Mouse (Mus musculus): Measurements from ENCODE around the gene D17Wsu92e. TPM values are rescaled to one million over a fixed set of nuclear protein-coding genes. Genes with fewer than 3 reads are reported as not detected.

Gene D17Wsu92e
- polyA plus RNA-seq, 1 experiment from 2014 or later = 15.4 TPM

- Histone ChIP-seq H3K4me3 (ENCODE audit: low read length) (peak overlapping the region; percentile 45), H3K4me1 (ENCODE audit: control insufficient read depth, insufficient read depth, low read length) (peaks cover 28% of the 10 kb centered on the region), H3K36me3 (ENCODE audit: control insufficient read depth, insufficient read depth) (0 out of 2 replicates have a peak, but pooled peaks cover 3% of the 10 kb centered on the region), H3K4me2 (ENCODE audit: low read depth, low read length) (peak overlapping the region; percentile 75), H3K9ac (ENCODE audit: low read length) (peak overlapping the region; percentile 54), H3K27ac (ENCODE audit: low read length) (peak overlapping the region; percentile 89), H3K9me3 (replicated peaks; ENCODE audit: control insufficient read depth, low read length) (no peaks in the 10 kb centered on the region), H3K27me3 (ENCODE audit: control insufficient read depth, insufficient read depth, low read length) (no peaks in the 10 kb centered on the region)
- 5% methylated on average over 11 of the region's 11 CpGs for WGBS
- ATAC-seq (replicated peaks; ENCODE audit: extremely low read depth, insufficient read depth, low FRiP score) = peak; percentile 33; the same call in 1 of the 2 replicates
Measured at GRCm38 (mm10) chr17:27797341-27797872, 23.0 kb downstream of the D17Wsu92e start.

- H3K27ac ChIP-seq (ENCODE audit: low read length) = peak overlapping the region; percentile 89
- 29% methylated on average over 6 of the region's 6 CpGs for WGBS
- H3K4me3 ChIP-seq (ENCODE audit: low read length) = peak overlapping the region; percentile 45
Measured at GRCm38 (mm10) chr17:27796780-27797179, 23.7 kb downstream of the D17Wsu92e start.

GRCm38 (mm10) chr17:27793144-27793543 is 27.3 kb downstream of the D17Wsu92e start:
- H3K9ac ChIP-seq (ENCODE audit: low read length) = no peak overlapping the region
- H3K4me1 ChIP-seq (ENCODE audit: control insufficient read depth, insufficient read depth, low read length) = peaks cover 29% of the 10 kb centered on the region
- H3K4me3 ChIP-seq (ENCODE audit: low read length) = no peak overlapping the region
- H3K36me3 ChIP-seq (ENCODE audit: control insufficient read depth, insufficient read depth) = 0 out of 2 replicates have a peak, but pooled peaks cover 3% of the 10 kb centered on the region
- no peaks in the 10 kb centered on the region for H3K9me3 ChIP-seq (replicated peaks; ENCODE audit: control insufficient read depth, low read length)
- WGBS = 73% methylated on average over 6 of the region's 6 CpGs
- H3K27ac ChIP-seq (ENCODE audit: low read length) = no peak overlapping the region
- H3K4me2 ChIP-seq (ENCODE audit: low read depth, low read length) = no peak overlapping the region
- no peaks in the 10 kb centered on the region for H3K27me3 ChIP-seq (ENCODE audit: control insufficient read depth, insufficient read depth, low read length)
- ATAC-seq (replicated peaks; ENCODE audit: extremely low read depth, insufficient read depth, low FRiP score) = no peak

More at GRCm38 (mm10) chr17:27796780-27797179, 23.7 kb downstream of the D17Wsu92e start:
- peak overlapping the region; percentile 75 for H3K4me2 ChIP-seq (ENCODE audit: low read depth, low read length)
- 0 out of 2 replicates have a peak, but pooled peaks cover 3% of the 10 kb centered on the region for H3K36me3 ChIP-seq (ENCODE audit: control insufficient read depth, insufficient read depth)
- peak overlapping the region; percentile 54 for H3K9ac ChIP-seq (ENCODE audit: low read length)
- peak; percentile 85 for ATAC-seq (replicated peaks; ENCODE audit: extremely low read depth, insufficient read depth, low FRiP score)
- peaks cover 28% of the 10 kb centered on the region for H3K4me1 ChIP-seq (ENCODE audit: control insufficient read depth, insufficient read depth, low read length)
- no peaks in the 10 kb centered on the region for H3K27me3 ChIP-seq (ENCODE audit: control insufficient read depth, insufficient read depth, low read length)
- H3K9me3 ChIP-seq (replicated peaks; ENCODE audit: control insufficient read depth, low read length) = no peaks in the 10 kb centered on the region

GRCm38 (mm10) chr17:27792516-27792915 is 27.9 kb downstream of the D17Wsu92e start:
- Histone ChIP-seq H3K4me2 (ENCODE audit: low read depth, low read length) (no peak overlapping the region), H3K27me3 (ENCODE audit: control insufficient read depth, insufficient read depth, low read length) (no peaks in the 10 kb centered on the region), H3K4me3 (ENCODE audit: low read length) (no peak overlapping the region), H3K27ac (ENCODE audit: low read length) (no peak overlapping the region), H3K9me3 (replicated peaks; ENCODE audit: control insufficient read depth, low read length) (no peaks in the 10 kb centered on the region), H3K36me3 (ENCODE audit: control insufficient read depth, insufficient read depth) (0 out of 2 replicates have a peak, but pooled peaks cover 3% of the 10 kb centered on the region), H3K9ac (ENCODE audit: low read length) (no peak overlapping the region), H3K4me1 (ENCODE audit: control insufficient read depth, insufficient read depth, low read length) (peaks cover 23% of the 10 kb centered on the region)
- no peak for ATAC-seq (replicated peaks; ENCODE audit: extremely low read depth, insufficient read depth, low FRiP score)
- 76% methylated on average over 4 of the region's 4 CpGs for WGBS

GRCm38 (mm10) chr17:27791556-27791955 is 28.9 kb downstream of the D17Wsu92e start:
- Histone ChIP-seq H3K36me3 (ENCODE audit: control insufficient read depth, insufficient read depth) (0 out of 2 replicates have a peak, but pooled peaks cover 3% of the 10 kb centered on the region), H3K4me2 (ENCODE audit: low read depth, low read length) (no peak overlapping the region), H3K9ac (ENCODE audit: low read length) (no peak overlapping the region), H3K4me3 (ENCODE audit: low read length) (no peak overlapping the region), H3K27ac (ENCODE audit: low read length) (no peak overlapping the region), H3K27me3 (ENCODE audit: control insufficient read depth, insufficient read depth, low read length) (no peaks in the 10 kb centered on the region), H3K4me1 (ENCODE audit: control insufficient read depth, insufficient read depth, low read length) (peaks cover 13% of the 10 kb centered on the region), H3K9me3 (replicated peaks; ENCODE audit: control insufficient read depth, low read length) (no peaks in the 10 kb centered on the region)
- 87% methylated on average over 2 of the region's 2 CpGs for WGBS
- ATAC-seq (replicated peaks; ENCODE audit: extremely low read depth, insufficient read depth, low FRiP score) = no peak

GRCm38 (mm10) chr17:27790976-27791375 is 29.5 kb downstream of the D17Wsu92e start:
- Histone ChIP-seq H3K4me2 (ENCODE audit: low read depth, low read length) (no peak overlapping the region), H3K27ac (ENCODE audit: low read length) (no peak overlapping the region), H3K9me3 (replicated peaks; ENCODE audit: control insufficient read depth, low read length) (no peaks in the 10 kb centered on the region), H3K4me3 (ENCODE audit: low read length) (no peak overlapping the region), H3K27me3 (ENCODE audit: control insufficient read depth, insufficient read depth, low read length) (no peaks in the 10 kb centered on the region), H3K4me1 (ENCODE audit: control insufficient read depth, insufficient read depth, low read length) (peaks cover 7% of the 10 kb centered on the region), H3K9ac (ENCODE audit: low read length) (no peak overlapping the region), H3K36me3 (ENCODE audit: control insufficient read depth, insufficient read depth) (peaks cover 3% of the 10 kb centered on the region; the same call in 1 of the 2 replicates)
- ATAC-seq (replicated peaks; ENCODE audit: extremely low read depth, insufficient read depth, low FRiP score) = no peak
- 85% methylated on average over 2 of the region's 2 CpGs for WGBS

GRCm38 (mm10) chr17:27790015-27790414 is 30.4 kb downstream of the D17Wsu92e start:
- no peak overlapping the region for H3K4me2 ChIP-seq (ENCODE audit: low read depth, low read length)
- H3K9me3 ChIP-seq (replicated peaks; ENCODE audit: control insufficient read depth, low read length) = no peaks in the 10 kb centered on the region
- no peak overlapping the region for H3K27ac ChIP-seq (ENCODE audit: low read length)
- H3K27me3 ChIP-seq (ENCODE audit: control insufficient read depth, insufficient read depth, low read length) = no peaks in the 10 kb centered on the region
- H3K4me1 ChIP-seq (ENCODE audit: control insufficient read depth, insufficient read depth, low read length) = peaks cover 6% of the 10 kb centered on the region
- no peak for ATAC-seq (replicated peaks; ENCODE audit: extremely low read depth, insufficient read depth, low FRiP score)
- no peak overlapping the region for H3K4me3 ChIP-seq (ENCODE audit: low read length)
- peaks cover 11% of the 10 kb centered on the region for H3K36me3 ChIP-seq (ENCODE audit: control insufficient read depth, insufficient read depth)
- WGBS = 83% methylated on average over 5 of the region's 5 CpGs
- H3K9ac ChIP-seq (ENCODE audit: low read length) = no peak overlapping the region

GRCm38 (mm10) chr17:27788456-27789172 is 31.8 kb downstream of the D17Wsu92e start:
- 79% methylated on average over 6 of the region's 6 CpGs for WGBS
- Histone ChIP-seq H3K4me1 (ENCODE audit: control insufficient read depth, insufficient read depth, low read length) (peaks cover 6% of the 10 kb centered on the region), H3K4me2 (ENCODE audit: low read depth, low read length) (no peak overlapping the region), H3K27me3 (ENCODE audit: control insufficient read depth, insufficient read depth, low read length) (no peaks in the 10 kb centered on the region), H3K27ac (ENCODE audit: low read length) (0 out of 2 replicates have a peak overlapping the region, but pooled peaks have one; percentile 7), H3K9me3 (replicated peaks; ENCODE audit: control insufficient read depth, low read length) (no peaks in the 10 kb centered on the region), H3K4me3 (ENCODE audit: low read length) (no peak overlapping the region), H3K36me3 (ENCODE audit: control insufficient read depth, insufficient read depth) (peaks cover 16% of the 10 kb centered on the region), H3K9ac (ENCODE audit: low read length) (no peak overlapping the region)
- ATAC-seq (replicated peaks; ENCODE audit: extremely low read depth, insufficient read depth, low FRiP score) = no peak

- Histone ChIP-seq H3K9me3 (replicated peaks; ENCODE audit: control insufficient read depth, low read length) (no peaks in the 10 kb centered on the region), H3K4me2 (ENCODE audit: low read depth, low read length) (no peak overlapping the region), H3K4me3 (ENCODE audit: low read length) (no peak overlapping the region), H3K9ac (ENCODE audit: low read length) (no peak overlapping the region), H3K27ac (ENCODE audit: low read length) (no peak overlapping the region), H3K27me3 (ENCODE audit: control insufficient read depth, insufficient read depth, low read length) (no peaks in the 10 kb centered on the region), H3K4me1 (ENCODE audit: control insufficient read depth, insufficient read depth, low read length) (peaks cover 6% of the 10 kb centered on the region), H3K36me3 (ENCODE audit: control insufficient read depth, insufficient read depth) (peaks cover 16% of the 10 kb centered on the region)
- no peak for ATAC-seq (replicated peaks; ENCODE audit: extremely low read depth, insufficient read depth, low FRiP score)
- WGBS = 80% methylated on average over 4 of the region's 4 CpGs
Measured at GRCm38 (mm10) chr17:27783567-27783966, 36.9 kb downstream of the D17Wsu92e start.

Measured in heart, embryonic 16.5 days (tissue).